Mouse (Mus musculus) activated CD4-positive, CD25-positive, alpha-beta regulatory T cell, adult 4 months (primary cell): ENCODE measurements around the gene Neo1. TPM values are rescaled to one million over a fixed set of nuclear protein-coding genes. Genes with fewer than 3 reads are reported as not detected.
"Not testable (repeated sequence)": the region's sequence is repeated elsewhere in the genome, so short reads cannot be mapped to it uniquely, and the experiment has no call there.

Experiments used
- ATAC-seq: one replicate; pipeline ENCODE4 v1.8.0; 2017
- polyA plus RNA-seq, 2 experiments: library from polyadenylated mRNA; unstranded; fragments of 100-300 nt; shearing (Covaris generic); gene quantifications; one replicate each; pipeline ENCODE4 v1.2.1; 2017

The Neo1 gene
- polyA plus RNA-seq, 2 experiments from 2014 or later, result not detected

DNA sequence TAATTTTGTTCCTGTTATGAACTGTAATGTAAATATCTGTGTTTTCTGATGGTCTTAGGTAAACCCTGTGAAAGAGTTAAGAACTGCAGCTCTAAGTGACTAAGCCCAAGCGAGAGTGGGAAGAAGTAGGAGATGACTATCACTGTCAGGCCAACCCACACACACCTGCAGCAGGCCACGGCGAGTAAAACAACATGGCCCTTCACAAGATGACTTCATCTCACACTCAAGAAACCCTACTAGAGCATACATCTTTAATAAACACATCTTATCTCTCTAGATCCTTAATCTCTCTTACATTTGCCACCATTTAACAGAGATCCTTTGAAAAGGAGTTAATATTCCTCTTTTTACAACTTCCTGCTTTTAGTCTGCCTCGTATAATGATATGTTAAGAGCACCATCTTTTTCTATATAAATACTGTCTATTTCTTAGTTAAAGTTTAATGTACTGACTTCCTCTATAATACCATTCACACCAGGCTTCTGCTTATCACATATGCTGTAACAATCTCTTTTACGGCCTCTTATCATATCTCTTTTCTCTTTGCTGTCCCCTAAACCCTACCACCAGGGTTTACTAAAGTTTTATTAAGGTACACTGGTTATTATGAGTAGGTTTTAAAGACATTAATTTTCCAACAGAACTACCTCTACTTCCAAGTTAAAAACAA is 46.8 kb downstream of the Neo1 start:
- no peak for ATAC-seq

DNA sequence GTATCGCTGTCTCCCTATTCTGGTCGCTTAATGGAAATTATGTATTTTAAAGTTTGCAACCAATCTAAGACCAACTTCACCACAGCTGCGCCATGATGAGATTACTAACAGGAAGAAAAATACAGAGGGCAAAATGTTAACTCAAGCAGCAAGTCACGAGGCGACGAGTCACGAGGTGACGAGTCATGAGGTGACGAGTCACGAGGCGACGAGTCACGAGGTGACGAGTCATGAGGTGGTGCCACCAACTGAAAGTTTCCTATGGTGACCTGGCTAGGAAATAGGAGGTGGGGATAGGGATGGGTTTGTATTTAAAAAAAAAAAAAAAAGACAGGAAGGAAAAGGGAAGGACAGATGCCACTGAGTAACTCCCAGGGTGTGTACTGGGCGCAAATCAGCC is 57.2 kb downstream of the Neo1 start:
- ATAC-seq, result no peak

DNA sequence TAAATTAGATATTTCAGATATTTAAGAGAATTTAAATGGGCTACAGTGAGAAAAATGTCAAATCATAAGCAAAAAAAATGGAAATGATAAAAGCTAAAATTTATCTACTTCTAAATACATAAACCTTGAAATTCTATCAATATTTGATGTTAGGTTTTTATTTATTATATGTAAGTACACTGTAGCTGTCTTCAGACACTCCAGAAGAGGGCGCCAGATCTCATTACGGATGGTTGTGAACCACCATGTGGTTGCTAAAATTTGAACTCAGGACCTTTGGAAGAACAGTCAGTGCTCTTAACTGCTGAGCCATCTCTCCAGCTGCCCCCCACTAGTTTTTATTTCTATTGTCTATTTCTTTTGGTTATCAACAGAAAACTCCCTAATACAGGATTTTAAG is 65.1 kb downstream of the Neo1 start:
- ATAC-seq, result not testable (repeated sequence)

DNA sequence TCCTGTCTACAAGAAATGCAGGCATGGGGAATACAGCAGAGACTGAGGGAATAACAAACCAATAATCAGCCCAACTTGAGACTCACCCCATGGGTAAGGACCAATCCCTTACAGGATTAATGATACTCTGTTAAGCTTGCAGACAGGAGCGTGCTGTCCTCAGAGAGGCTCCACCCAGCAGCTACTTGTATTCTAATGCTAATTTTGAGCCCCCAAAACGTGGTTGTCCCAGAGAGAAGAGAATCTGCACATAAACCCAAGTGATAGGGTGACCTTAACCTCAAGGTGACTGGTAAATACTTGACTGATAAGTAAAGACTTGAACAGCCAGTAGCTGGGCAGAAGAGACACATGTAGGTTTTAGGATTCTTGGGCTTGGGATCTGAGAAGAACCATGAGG is 68.9 kb downstream of the Neo1 start:
- ATAC-seq, result no peak

DNA sequence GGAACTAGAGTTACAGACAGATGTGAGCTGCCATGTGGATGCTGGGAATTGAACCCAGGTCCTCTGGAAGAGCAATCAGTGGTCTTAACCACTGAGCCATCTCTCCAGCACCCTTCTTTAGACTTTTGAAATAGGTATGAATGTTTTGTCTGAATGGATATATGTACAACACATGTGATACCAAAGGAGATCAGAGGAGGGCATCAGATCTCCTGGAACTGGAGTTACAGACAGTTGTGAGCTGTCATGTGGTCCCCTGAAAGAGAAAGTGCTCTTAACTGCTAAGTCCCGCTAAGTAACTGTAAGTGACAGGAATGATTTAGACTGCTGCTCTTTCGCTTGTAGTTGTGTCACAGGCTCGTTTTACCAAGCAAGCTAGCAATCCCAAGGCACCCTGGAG is 80.7 kb downstream of the Neo1 start:
- ATAC-seq, result no peak

DNA sequence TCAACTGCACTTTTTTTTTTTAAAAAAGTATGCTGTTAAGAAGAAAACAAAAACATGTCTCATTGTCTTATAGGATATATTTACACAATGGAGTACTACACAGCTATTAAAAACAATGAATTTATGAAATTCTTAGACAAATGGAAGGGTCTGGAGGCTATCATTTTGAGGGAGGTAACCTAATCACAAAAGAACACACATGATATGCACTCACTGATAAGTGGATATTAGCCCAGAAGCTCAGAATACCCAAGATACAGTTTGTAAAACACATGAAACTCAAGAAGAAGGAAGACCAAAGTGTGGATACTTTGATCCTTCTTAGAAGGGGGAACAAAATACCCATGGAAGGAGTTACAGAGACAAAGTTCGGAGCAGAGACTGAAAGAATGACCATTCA is 90.3 kb downstream of the Neo1 start:
- not testable (repeated sequence) for ATAC-seq

DNA sequence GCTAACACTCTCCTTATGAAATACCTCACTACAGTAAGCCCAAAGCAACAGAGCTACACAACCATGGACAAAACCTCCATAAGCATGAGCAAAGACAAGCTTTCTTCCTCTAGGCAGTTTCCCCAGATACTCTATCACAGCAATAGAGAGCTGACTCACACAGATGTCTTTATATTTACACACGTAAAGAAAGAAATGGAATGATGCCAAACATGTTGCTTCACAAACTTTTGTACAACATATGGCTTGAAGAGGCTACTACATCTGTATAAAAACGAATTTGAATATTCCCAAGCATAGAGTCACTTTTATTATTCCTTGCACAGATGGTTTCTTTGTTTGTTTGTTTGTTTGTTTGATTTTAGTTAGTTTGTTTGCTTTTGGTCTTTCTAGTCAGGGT is 101.5 kb downstream of the Neo1 start:
- ATAC-seq, result no peak

DNA sequence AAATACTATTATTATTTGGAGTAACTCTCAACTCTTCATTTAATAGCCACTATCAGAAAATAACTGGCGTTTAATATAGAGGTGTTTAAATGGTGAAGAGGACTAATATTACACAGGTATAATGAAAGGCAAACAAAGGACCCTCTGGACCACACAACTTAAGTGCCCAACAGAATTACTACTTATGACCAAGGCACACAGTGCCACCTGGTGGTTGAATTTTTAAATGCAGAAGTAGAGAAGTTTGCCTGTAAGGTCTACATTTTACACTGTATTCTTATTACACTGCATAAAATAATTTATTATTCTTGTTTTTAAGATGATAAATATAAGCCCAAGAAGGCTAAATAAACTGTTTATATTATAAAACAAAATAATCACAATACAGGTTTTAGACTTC is 108.1 kb downstream of the Neo1 start:
- no peak for ATAC-seq

DNA sequence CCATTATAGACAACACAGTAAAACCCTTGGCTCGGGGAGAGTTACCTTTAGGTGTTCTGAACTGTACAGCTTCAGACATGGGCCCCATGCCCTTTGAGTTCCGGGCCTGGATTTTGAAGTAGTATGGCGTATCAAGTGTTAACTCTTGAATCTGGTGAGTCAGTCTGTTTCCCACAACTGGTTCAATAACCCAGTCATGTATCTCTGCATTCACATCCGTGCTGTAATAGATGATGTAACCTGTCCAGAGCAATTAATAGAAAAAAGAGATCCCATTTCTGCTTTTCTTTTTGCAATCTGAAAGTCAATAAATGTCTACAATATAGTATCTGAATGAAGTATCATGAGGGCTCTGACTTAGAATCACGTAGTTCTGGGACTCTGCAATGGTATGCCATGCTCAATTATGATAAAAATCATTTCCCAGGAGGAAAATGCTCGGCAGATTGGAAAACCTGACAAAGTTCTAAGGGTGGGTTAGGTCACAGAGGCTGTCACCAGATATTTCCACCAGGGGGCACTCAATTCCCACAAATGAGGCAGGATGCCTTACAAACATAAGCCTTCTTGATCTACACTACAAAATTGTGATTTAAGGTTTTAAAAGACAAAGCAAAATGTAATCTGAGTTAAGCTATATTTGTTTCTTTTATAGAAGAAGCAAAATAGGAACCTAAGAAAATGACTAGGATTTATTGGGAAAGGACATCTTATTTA is 133.2 kb downstream of the Neo1 start:
- no peak for ATAC-seq

DNA sequence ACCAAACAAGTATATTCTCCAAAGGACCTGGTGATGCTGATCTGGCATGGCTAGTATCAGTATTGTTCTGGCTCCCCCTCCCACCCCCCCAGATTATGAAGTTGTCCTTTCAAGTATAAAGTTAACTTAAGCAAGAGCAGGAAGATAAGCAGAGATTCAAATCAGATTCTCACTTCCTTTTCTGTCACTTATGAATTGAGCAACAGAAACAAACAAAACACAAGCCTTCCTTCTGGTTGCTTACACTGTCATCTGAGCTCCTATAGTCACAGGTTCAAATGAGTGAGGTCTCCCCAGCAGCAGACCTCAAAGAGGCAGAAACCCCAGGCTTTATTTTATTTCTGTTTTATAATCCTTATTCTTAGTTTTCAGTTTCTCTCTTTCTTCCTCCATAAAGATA is 136.6 kb downstream of the Neo1 start:
- ATAC-seq, result no peak

DNA sequence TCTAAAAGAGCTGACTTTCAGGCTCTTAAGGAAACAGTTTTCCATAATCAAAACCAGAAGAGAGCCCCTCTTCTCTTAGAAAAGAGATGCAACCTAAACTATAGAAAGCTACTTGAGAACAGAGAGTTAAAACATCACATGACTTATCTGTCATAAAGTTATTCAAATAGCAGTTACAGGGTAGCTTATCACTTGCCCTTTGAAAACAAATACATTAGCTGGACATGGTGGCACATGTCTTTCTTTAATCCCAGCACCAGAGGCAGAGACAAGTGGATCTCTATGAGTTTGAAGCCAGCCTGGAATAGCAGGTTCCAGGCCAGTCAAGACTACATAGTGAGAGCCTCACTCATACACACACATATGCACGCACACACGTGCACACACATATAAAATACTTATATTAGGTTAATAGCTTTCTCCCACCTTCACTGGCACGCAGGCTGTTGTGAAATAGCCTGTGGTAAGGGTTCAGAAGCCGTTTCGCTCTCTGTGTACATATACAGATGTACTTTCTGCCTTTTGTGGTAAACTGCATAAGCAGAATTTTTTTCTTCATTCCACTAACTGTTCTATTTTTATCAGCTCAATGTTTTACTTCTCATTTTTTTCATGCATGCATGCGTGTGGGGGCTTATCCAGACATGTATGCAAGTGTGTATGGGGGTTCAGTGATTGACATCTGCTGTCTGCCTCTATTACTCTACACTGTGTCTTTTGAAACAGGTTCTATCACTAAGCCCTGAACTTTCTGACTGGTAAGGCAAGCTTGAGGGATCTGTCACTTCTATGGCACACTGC is 144.2 kb downstream of the Neo1 start:
- ATAC-seq, result no peak

DNA sequence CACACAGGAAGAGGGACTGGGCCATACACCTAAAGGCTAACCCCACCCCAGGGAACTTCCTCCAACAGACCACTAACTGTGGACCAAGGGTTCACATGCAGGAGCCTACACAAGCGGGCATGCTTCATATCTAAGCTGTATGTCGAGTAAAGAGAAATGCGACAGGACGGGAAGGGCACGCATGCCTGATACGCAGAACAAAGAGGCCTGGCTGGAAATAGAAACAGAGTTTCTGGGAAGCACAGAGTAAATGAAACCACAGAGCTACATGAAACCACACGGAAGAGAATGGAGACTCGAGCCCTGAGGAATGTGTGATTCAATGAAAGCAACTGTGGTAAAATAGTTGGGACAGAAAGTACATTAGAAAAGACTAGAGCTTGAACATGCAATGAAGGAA is 145.3 kb downstream of the Neo1 start:
- ATAC-seq, result no peak

DNA sequence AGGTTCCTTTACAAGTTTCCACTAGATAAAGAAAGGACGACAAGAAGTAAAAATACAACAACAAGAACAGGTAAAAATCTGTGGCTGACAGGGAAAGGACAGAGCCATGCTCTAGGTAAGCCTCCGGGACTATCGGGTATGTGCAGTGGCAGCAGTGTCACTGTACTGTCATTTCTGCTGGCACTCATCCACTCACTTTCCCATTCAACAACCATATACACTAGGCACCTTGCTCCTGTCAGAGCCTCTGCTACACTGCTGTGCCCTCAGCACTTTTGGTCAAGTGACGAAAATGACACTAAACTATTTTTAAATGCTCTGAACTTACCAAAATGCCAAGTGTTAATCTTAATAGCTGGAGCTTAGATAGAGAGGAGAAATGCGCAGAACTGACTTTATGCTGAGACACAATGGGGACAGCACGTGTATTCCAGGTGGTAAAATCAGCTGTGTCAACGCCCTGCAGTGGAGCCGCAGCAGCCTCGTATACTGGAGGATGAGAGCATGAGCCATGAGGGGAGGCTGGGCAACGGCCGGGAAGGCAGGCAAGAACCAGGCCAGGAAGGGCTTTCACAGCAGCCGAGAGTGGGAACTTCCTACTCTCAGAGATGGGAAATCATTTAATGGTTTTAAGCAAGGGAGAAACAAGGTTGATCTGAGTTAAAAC is 146.3 kb downstream of the Neo1 start:
- ATAC-seq, result no peak

DNA sequence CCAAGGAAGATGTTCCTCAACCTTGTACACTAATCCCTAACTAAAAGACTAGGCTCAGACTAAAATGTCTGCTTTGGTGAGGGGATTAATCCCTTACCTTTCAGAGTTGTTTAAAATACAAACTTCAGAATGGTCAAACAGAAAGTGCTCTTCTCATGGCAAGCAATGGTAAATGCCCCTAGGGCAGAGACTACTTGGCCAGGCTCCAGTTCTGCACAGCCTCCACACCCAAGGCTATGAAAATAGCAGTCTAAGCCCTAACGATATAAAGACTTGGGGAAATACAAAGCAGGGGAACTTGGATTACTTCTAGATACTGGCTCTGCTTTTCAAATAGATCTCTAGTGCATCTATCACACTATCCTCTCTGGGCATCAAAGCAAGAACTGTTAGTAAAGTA is 153.6 kb downstream of the Neo1 start:
- ATAC-seq, result no peak

DNA sequence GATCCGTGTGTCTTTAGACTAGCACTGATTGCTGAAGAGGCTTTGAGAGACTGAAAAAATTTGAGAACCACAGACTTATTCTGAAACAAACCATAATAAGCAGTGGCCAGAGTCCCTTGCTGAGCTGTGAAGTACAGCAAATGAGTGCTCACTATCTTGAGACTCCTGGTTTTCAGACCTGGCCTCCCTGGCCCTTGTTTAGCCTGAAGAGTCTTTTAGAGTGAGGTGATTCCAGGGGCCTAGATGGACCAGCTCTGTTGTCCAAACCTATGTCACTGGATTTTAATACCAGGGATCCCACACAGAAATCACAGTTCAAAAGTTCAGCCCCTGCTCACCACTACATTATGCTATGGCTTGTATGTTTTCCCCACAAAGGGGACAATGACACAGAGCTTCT is 156.4 kb downstream of the Neo1 start:
- ATAC-seq, result no peak

DNA sequence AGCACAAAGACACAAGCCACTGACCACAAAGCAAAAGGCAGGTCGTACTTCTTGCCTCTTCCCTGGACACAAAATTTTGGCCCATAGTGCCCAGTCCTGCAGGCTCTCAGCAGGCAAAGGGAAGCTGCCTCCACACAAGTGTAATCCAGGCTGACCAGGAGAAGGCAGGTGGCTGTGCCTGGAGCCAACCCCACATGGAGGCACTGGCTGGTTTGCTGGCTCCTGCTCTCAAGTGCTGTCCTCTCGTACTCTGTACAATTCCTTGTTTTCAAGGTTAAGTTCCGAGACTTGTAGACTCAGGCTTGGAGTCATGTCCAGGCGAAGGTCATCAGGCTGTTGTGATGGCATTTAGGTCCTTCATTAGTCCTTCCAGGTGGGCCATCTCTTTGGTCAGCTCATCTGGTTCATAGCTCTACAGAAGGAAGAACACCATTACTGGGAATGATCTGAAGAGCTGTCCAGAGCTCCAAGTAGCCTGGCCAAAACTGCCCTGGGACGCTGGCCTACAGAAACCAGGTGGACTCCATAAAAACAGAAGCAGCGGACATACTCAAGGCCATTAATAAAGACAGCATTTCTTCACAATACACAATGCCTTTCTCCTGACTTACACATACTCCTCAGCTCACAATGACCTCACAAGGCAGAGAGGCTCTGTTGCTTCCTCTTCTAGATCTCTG is 159.2 kb downstream of the Neo1 start:
- ATAC-seq, result no peak

DNA sequence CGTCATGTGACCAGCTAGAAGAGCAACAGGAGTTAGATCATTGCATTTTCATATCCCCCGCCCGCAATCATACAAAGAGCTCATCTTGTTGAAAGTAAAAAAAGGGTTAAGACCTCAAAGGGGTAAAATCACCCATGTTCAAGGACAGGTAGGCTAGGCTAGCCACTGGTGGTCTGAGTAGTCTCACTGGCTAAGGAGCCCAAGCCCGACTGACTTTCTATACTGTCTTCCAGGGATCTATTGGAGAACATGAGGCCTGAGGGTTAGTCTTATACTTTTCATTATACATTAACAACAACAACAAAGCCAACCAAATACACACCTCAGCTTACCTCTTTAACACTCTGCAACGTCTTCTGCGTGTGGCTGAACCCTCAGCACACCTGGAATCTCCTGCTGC is 160.8 kb downstream of the Neo1 start:
- ATAC-seq, result no peak

DNA sequence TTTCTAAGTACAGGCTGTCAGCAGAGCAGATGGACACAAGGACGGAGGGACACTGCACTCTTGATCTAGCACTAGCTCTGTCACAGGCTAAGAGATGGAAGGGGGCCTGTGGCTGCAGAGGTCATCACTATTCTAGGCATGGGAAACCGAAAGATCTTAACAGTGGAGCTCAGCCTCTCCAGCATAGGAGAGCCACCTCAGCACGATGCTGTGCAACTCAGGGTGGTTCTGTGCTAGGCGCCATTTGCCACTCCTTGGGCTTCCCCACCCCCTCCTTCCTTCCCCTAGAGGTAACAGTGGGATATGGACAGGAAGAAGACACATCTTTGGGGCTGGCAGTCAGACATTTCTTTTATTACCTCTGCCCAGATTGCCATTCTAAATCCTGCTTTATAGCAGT is 161.9 kb downstream of the Neo1 start:
- no peak for ATAC-seq

DNA sequence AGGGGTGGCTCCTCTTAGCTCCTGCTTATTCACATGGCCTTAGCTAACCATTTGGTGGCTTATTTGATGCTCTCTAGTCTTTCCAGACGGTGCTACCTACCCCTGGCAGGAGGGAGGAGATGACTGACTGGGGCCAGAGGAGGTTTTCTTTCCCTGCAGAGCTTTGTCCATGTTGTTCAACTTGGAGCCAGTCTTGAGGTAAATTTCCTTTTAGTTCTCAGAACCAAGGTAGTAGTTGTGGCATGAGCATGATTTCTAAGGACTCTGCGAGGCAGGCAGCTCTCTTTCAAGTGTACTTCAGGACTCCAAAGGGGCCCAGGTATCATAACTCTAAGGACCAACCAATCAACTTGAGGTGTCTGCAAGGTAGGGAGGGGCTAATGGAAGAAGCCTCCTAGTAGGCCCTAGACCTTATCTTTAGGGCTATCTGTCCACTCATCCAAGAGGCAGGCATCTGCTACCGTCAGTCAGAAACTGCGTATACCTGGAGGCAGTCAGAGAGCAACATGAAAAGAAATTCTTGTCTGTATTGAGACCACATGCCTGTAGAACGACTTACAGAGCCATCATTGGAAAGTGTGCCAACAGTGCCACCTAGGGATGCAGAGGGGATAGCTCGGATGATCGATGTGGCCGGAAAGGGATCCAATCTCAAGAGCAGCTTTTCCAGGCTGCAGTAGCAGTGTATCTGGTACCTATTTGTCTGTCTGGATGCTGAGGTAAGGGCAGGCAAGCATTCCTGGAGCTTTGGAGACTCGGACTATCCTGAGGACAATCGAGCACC is 162.5 kb downstream of the Neo1 start:
- no peak for ATAC-seq

DNA sequence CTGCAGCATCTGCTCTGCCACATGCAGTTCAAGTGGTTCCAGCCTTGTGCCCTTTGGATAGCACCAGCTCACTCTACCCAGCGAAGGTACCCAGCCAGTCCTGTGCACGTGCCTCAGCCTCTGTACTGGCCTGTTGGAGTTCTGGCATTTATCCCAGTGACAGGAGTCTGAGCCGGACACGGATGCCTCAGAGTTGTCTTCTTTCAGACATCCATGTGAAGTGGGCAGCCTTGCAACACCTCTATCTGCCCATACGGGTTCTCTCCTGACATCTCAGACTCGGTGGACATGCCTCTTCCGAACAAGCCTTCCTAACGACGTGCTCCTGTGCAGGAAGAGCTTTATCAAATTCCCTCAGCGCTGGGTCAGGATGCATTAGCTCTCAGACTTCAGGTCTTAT is 165.1 kb downstream of the Neo1 start:
- no peak for ATAC-seq

DNA sequence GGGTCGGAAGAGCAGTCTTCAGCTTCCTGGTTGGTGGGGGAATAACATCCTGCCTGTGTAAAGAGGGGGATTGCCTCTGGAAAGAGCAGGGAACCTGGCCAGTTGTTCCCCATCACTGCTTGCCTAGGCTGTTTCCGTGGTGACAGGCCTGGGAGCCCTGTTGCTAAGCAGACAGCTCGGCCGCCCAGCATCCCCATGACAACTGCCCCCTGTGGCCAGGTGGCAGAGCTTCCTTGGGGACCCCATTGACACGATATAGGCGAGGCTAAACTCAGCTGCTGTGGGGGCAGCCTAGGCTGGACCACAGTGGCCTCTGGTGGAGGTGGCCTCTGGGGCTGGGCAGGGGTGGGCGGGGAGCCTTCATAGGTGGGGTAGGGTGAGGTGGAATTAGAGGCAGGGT is 172.4 kb downstream of the Neo1 start:
- no peak for ATAC-seq

DNA sequence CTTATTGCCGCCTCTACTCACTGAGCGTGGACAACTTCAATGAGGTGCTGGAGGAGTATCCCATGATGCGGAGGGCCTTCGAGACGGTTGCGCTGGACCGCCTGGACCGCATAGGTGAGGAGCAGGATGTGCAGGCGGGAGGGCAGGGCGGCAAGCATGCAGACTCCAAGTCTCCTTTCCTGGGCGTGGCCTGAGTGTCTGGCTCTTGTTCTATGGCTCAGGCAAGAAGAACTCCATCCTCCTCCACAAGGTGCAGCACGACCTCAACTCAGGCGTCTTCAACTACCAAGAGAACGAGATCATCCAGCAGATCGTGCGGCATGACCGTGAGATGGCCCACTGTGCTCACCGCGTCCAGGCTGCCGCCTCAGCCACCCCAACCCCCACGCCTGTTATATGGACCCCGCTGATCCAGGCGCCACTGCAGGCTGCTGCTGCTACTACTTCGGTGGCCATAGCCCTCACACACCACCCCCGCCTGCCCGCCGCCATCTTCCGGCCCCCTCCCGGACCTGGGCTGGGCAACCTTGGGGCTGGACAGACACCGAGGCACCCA is 177.1 kb downstream of the Neo1 start:
- ATAC-seq, result no peak
